Mouse (Mus musculus) heart, embryonic 10.5 days (tissue): Measurements from ENCODE around the gene Ogfrl1. TPM values are rescaled to one million over a fixed set of nuclear protein-coding genes. Genes with fewer than 3 reads are reported as not detected.
"Not testable (repeated sequence)": the region's sequence is repeated elsewhere in the genome, so short reads cannot be mapped to it uniquely, and the experiment has no call there.

Source experiments
- DNase-seq: peaks from one replicate; pipeline ENCODE4 v3.0.0-alpha.2; 2017; ENCODE audit warnings: low spot score
- H3K27ac ChIP-seq: fragments of 300-500 bp; sonication (generic); 2 replicates; pipeline ENCODE4 v1.5.1; 2016; ENCODE audit warnings: mild to moderate bottlenecking
- H3K27me3 ChIP-seq: fragments of 300-500 bp; sonication (generic); 2 replicates; pipeline ENCODE4 v1.6.1; 2016; ENCODE audit warnings: mild to moderate bottlenecking; ENCODE audit not compliant: poor library complexity, insufficient read depth, severe bottlenecking
- H3K36me3 ChIP-seq: fragments of 300-500 bp; sonication (generic); 2 replicates; pipeline ENCODE4 v1.6.1; 2016; ENCODE audit warnings: mild to moderate bottlenecking, moderate library complexity
- H3K4me1 ChIP-seq: fragments of 300-500 bp; sonication (generic); 2 replicates; pipeline ENCODE4 v1.6.1; 2016; ENCODE audit warnings: mild to moderate bottlenecking
- H3K4me3 ChIP-seq: fragments of 300-500 bp; sonication (generic); 2 replicates; pipeline ENCODE4 v1.5.1; 2016; ENCODE audit warnings: mild to moderate bottlenecking, moderate library complexity
- H3K9me3 ChIP-seq: fragments of 300-500 bp; sonication (generic); 2 replicates; pipeline ENCODE4 v1.6.1; 2016; ENCODE audit warnings: mild to moderate bottlenecking, moderate library complexity
- WGBS: fragments of 180-500 bp; shearing (Covaris S2); methylation state at CpG from one replicate; pipeline ENCODE4 v1.1.7; 2016; 5-methylcytosine and 5-hydroxymethylcytosine counted together
- polyA plus RNA-seq: library from polyadenylated mRNA; unstranded; fragments of >200 nt; fragmentation: Nextera tagmentation; extraction: Ambion mirVana; gene quantifications from 2 replicates; pipeline ENCODE4 v1.2.1, GENCODE M21; 2016

The Ogfrl1 gene
- 5.8 and 8.7 TPM in 2 replicates for polyA plus RNA-seq

GRCm38 (mm10) chr1:23397623-23398022, at the start of gene Ogfrl1:
Gene Ogfrl1, minus strand, starts transcription at chr1:23397772.
- Histone ChIP-seq H3K27ac (no peak within 1 kb of the TSS), H3K9me3 (no peaks in the 10 kb centered on the region), H3K4me3 (no peak within 1 kb of the TSS), H3K36me3 (no peaks in the 10 kb centered on the region), H3K27me3 (no peaks in the 10 kb centered on the region), H3K4me1 (no peaks in the 10 kb centered on the region)
- no peak for DNase-seq
- 65% methylated on average over 4 of the region's 4 CpGs for WGBS

GRCm38 (mm10) chr1:23445736-23446424, 48.3 kb upstream of the Ogfrl1 start:
- Histone ChIP-seq H3K4me3 (no peak overlapping the region), H3K36me3 (no peaks in the 10 kb centered on the region), H3K9me3 (no peaks in the 10 kb centered on the region), H3K27ac (no peak overlapping the region), H3K27me3 (no peaks in the 10 kb centered on the region), H3K4me1 (no peaks in the 10 kb centered on the region)
- 79% methylated on average over 5 of the region's 5 CpGs for WGBS
- no peak for DNase-seq

- Histone ChIP-seq H3K27ac (no peak overlapping the region), H3K4me3 (no peak overlapping the region), H3K4me1 (no peaks in the 10 kb centered on the region), H3K27me3 (no peaks in the 10 kb centered on the region), H3K9me3 (no peaks in the 10 kb centered on the region), H3K36me3 (no peaks in the 10 kb centered on the region)
- no peak for DNase-seq
- 74% methylated on average over 3 of the region's 3 CpGs for WGBS
These were observed 36.0 kb upstream of the Ogfrl1 start for GRCm38 (mm10) chr1:23433612-23434011.

- H3K4me3 ChIP-seq, result no peak overlapping the region
- H3K36me3 ChIP-seq, result no peaks in the 10 kb centered on the region
- WGBS, result 73% methylated on average over 2 of the region's 2 CpGs
- H3K27ac ChIP-seq, result no peak overlapping the region
- H3K27me3 ChIP-seq, result no peaks in the 10 kb centered on the region
- no peaks in the 10 kb centered on the region for H3K4me1 ChIP-seq
- H3K9me3 ChIP-seq, result no peaks in the 10 kb centered on the region; the same call in 1 of the 2 replicates
- no peak for DNase-seq
These were observed 28.9 kb upstream of the Ogfrl1 start for GRCm38 (mm10) chr1:23426447-23426846.

GRCm38 (mm10) chr1:23418941-23419340, 21.4 kb upstream of the Ogfrl1 start:
- no peaks in the 10 kb centered on the region for H3K4me1 ChIP-seq
- H3K27me3 ChIP-seq, result no peaks in the 10 kb centered on the region
- H3K9me3 ChIP-seq, result no peaks in the 10 kb centered on the region
- H3K36me3 ChIP-seq, result no peaks in the 10 kb centered on the region
- H3K27ac ChIP-seq, result no peak overlapping the region
- WGBS, result 97% methylated on average over 1 of the region's 1 CpGs
- no peak overlapping the region for H3K4me3 ChIP-seq
- DNase-seq, result no peak

GRCm38 (mm10) chr1:23418059-23418458, 20.5 kb upstream of the Ogfrl1 start:
- H3K9me3 ChIP-seq, result no peaks in the 10 kb centered on the region
- H3K4me3 ChIP-seq, result no peak overlapping the region
- 78% methylated on average over 2 of the region's 2 CpGs for WGBS
- no peak for DNase-seq
- H3K27me3 ChIP-seq, result no peaks in the 10 kb centered on the region
- no peaks in the 10 kb centered on the region for H3K4me1 ChIP-seq
- no peaks in the 10 kb centered on the region for H3K36me3 ChIP-seq
- H3K27ac ChIP-seq, result no peak overlapping the region

GRCm38 (mm10) chr1:23417562-23417961, 20.0 kb upstream of the Ogfrl1 start:
- no peaks in the 10 kb centered on the region for H3K27me3 ChIP-seq
- H3K4me1 ChIP-seq, result no peaks in the 10 kb centered on the region
- H3K9me3 ChIP-seq, result no peaks in the 10 kb centered on the region
- 63% methylated on average over 3 of the region's 3 CpGs for WGBS
- peak; percentile 80 for DNase-seq
- H3K27ac ChIP-seq, result no peak overlapping the region
- no peaks in the 10 kb centered on the region for H3K36me3 ChIP-seq
- H3K4me3 ChIP-seq, result no peak overlapping the region

- H3K27ac ChIP-seq, result no peak overlapping the region
- no peaks in the 10 kb centered on the region for H3K4me1 ChIP-seq
- no peak overlapping the region for H3K4me3 ChIP-seq
- 85% methylated on average over 5 of the region's 5 CpGs for WGBS
- no peaks in the 10 kb centered on the region for H3K27me3 ChIP-seq
- H3K9me3 ChIP-seq, result no peaks in the 10 kb centered on the region
- no peak for DNase-seq
- H3K36me3 ChIP-seq, result no peaks in the 10 kb centered on the region
These were observed 14.0 kb upstream of the Ogfrl1 start for GRCm38 (mm10) chr1:23411533-23411932.

GRCm38 (mm10) chr1:23409960-23410359, 12.4 kb upstream of the Ogfrl1 start:
- 82% methylated on average over 2 of the region's 2 CpGs for WGBS
- H3K36me3 ChIP-seq, result no peaks in the 10 kb centered on the region
- no peaks in the 10 kb centered on the region for H3K27me3 ChIP-seq
- no peak overlapping the region for H3K27ac ChIP-seq
- no peaks in the 10 kb centered on the region for H3K4me1 ChIP-seq
- H3K9me3 ChIP-seq, result no peaks in the 10 kb centered on the region
- H3K4me3 ChIP-seq, result no peak overlapping the region
- no peak for DNase-seq

- 82% methylated on average over 3 of the region's 3 CpGs for WGBS
- Histone ChIP-seq H3K27ac (no peak overlapping the region), H3K36me3 (no peaks in the 10 kb centered on the region), H3K9me3 (no peaks in the 10 kb centered on the region), H3K4me1 (no peaks in the 10 kb centered on the region), H3K27me3 (no peaks in the 10 kb centered on the region), H3K4me3 (no peak overlapping the region)
- DNase-seq, result no peak
These were observed 4.8 kb upstream of the Ogfrl1 start for GRCm38 (mm10) chr1:23402401-23402800.

GRCm38 (mm10) chr1:23399552-23399951, 2.0 kb upstream of the Ogfrl1 start:
- WGBS, result 52% methylated on average over 1 of the region's 1 CpGs
- no peaks in the 10 kb centered on the region for H3K27me3 ChIP-seq

GRCm38 (mm10) chr1:23394356-23394755, 3.2 kb downstream of the Ogfrl1 start:
- not testable (repeated sequence) for DNase-seq, H3K27me3 ChIP-seq

More at GRCm38 (mm10) chr1:23399552-23399951, 2.0 kb upstream of the Ogfrl1 start:
- Histone ChIP-seq H3K9me3 (no peaks in the 10 kb centered on the region), H3K36me3 (no peaks in the 10 kb centered on the region), H3K27ac (no peak overlapping the region), H3K4me3 (no peak overlapping the region), H3K4me1 (no peaks in the 10 kb centered on the region)
- DNase-seq, result no peak

GRCm38 (mm10) chr1:23391744-23392143, 5.8 kb downstream of the Ogfrl1 start:
- Histone ChIP-seq H3K27ac (no peak overlapping the region), H3K4me1 (peaks cover 14% of the 10 kb centered on the region), H3K36me3 (no peaks in the 10 kb centered on the region), H3K9me3 (no peaks in the 10 kb centered on the region), H3K4me3 (no peak overlapping the region), H3K27me3 (no peaks in the 10 kb centered on the region)
- no peak for DNase-seq
- WGBS, result 66% methylated on average over 7 of the region's 7 CpGs

More at GRCm38 (mm10) chr1:23394356-23394755, 3.2 kb downstream of the Ogfrl1 start:
- H3K27ac ChIP-seq, H3K4me3 ChIP-seq, H3K36me3 ChIP-seq, H3K9me3 ChIP-seq: not testable (repeated sequence)
- H3K4me1 ChIP-seq, result peaks cover 11% of the 10 kb centered on the region
- 80% methylated on average over 2 of the region's 2 CpGs for WGBS

GRCm38 (mm10) chr1:23384326-23384725, 13.2 kb downstream of the Ogfrl1 start:
- Histone ChIP-seq H3K27me3 (no peaks in the 10 kb centered on the region), H3K9me3 (no peaks in the 10 kb centered on the region), H3K4me1 (peaks cover 33% of the 10 kb centered on the region), H3K27ac (no peak overlapping the region), H3K4me3 (no peak overlapping the region), H3K36me3 (no peaks in the 10 kb centered on the region)
- WGBS, result 79% methylated on average over 6 of the region's 6 CpGs
- DNase-seq, result no peak
